Mouse (Mus musculus) left cerebral cortex, adult 2 months (tissue): ENCODE data around the gene D10Wsu102e. TPM values are rescaled to one million over a fixed set of nuclear protein-coding genes. Genes with fewer than 3 reads are reported as not detected.

Source experiments
- DNase-seq, 2 experiments: peaks; one replicate each; pipeline ENCODE4 v3.0.0; 2021 to 2022; ENCODE audit warnings: low spot score in 2 of 2, mixed read lengths in 1 of 2; ENCODE audit errors: extremely low spot score in 1 of 2
- H3K27ac ChIP-seq: fragments of 200-600 bp; 2 replicates; pipeline ENCODE4 v1.8.1; 2022
- H3K4me3 ChIP-seq: fragments of 200-600 bp; 2 replicates; pipeline ENCODE4 v1.8.1; 2022
- CTCF ChIP-seq: fragments of 200-600 bp; IDR thresholded peaks from 2 replicates; pipeline ENCODE4 v1.8.1; 2022; ENCODE audit warnings: antibody characterized with exemption, mild to moderate bottlenecking, moderate library complexity
- intact Hi-C: fragments of 180-260 bp; cut with DNase I; formaldehyde crosslinking; loops from one replicate; pipeline ENCODE4 v1.15.1; 2025
- long read RNA-seq, 2 experiments: library from polyadenylated mRNA; stranded (forward); transcript quantifications; one replicate each; pipeline ENCODE4 v2.0.0; 2021; ENCODE audit warnings: borderline mapping rate in 2 of 2
- total RNA-seq, 2 experiments: library from RNA; stranded (reverse); gene quantifications; 2 replicates each; pipeline ENCODE4 v1.2.3; 2021

Gene D10Wsu102e
- 1 to 10 TPM; 3.9 to 4.5 TPM for total RNA-seq
- long read RNA-seq, experiment 1, full-length matches to known transcripts = 13 of 14 reads
- long read RNA-seq, experiment 1, partial matches to known transcripts = 1 of 14 reads
- long read RNA-seq, experiment 1, other reads (novel, unspliced or antisense) = 0 of 14 reads
- long read RNA-seq, experiment 2, full-length matches to known transcripts = 17 of 17 reads
- long read RNA-seq, experiment 2, partial matches to known transcripts = 0 of 17 reads
- long read RNA-seq, experiment 2, other reads (novel, unspliced or antisense) = 0 of 17 reads

DNA sequence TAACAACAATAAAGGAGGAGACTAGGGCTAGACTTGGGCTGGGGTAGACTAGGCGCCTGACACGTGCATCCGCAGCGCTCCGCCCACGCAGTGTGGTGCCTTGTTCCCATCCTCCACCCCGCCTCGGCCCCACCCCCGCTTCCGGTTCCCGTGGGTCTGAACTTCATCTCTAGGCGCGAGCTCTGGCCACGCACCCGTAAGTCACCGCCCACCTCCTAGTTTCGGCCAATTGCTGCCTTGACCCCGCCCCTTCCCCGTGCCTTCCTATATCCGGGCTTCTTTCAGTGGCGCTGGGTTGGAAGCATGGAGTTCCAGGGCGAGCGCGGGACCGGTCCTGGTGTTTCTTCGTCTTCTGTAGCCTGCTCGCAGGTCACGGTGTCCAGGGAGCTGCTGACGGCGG lies at the start of gene D10Wsu102e:
Gene D10Wsu102e, plus strand, starts transcription at position 266 of the 400 bp plus-strand sequence.
- TF ChIP-seq CTCF = no peak
- Histone ChIP-seq H3K4me3 (peak within 1 kb of the TSS; percentile 80), H3K27ac (peak within 1 kb of the TSS; percentile 79)
- intact Hi-C loops = loop anchor here (1.0 kb wide), 1 partner anchor 183 kb away; the partner anchor contains the start of gene Washc4
- peak; percentile 95 to 96 for DNase-seq

DNA sequence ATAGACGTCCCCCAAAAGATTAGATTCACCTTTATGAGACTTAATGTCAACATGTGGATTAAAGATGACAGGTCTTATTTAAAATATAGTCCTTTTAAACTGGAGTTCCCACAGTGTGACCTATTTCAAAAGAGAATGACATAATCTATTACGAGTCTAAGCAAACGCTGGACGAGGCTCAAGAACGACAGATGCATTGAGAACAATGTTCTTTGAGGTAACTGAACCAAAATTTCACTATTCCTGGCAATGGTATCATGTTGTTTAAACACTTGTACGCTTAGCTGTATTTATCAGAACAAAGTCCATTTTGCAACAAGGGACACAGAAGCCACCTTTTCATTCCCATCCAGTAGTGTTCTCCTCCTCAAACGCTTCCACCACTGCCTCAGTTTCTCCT lies 49.7 kb upstream of the D10Wsu102e start:
- TF ChIP-seq CTCF = no peak
- no peak for DNase-seq
- H3K4me3 ChIP-seq = no peak overlapping the region
- intact Hi-C loops = no loop called here
- no peak overlapping the region for H3K27ac ChIP-seq

DNA sequence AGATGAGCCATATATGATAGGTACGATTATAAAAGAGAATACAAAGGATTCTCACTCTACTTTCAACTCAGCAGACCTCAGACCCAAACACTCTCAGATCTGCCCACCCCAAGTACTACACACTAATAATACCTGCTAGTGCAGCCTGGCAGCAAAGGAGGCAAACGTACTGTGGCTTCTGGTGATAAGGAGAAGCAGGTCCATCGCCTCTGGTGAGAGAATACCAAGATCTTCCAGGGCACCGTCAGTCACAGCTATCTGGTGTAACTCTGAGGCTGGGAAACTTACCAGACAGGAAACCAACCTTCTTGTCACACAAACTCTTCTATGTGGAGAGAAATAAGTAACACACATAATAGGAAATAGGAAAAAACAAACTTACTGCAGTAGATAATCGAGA lies 47.0 kb upstream of the D10Wsu102e start:
- DNase-seq = no peak
- intact Hi-C loops = no loop called here
- Histone ChIP-seq H3K27ac (no peak overlapping the region), H3K4me3 (no peak overlapping the region)
- TF ChIP-seq CTCF = no peak

- intact Hi-C loops = no loop called here
- Histone ChIP-seq H3K4me3 (no peak overlapping the region), H3K27ac (no peak overlapping the region)
- no peak for DNase-seq
- no peak for TF ChIP-seq CTCF
Measured at GRCm38 (mm10) chr10:83320396-83320795, 39.6 kb upstream of the D10Wsu102e start.

- Histone ChIP-seq H3K27ac (no peak overlapping the region), H3K4me3 (no peak overlapping the region)
- TF ChIP-seq CTCF = no peak
- intact Hi-C loops = no loop called here
- DNase-seq = no peak
Measured at GRCm38 (mm10) chr10:83320870-83321269, 39.2 kb upstream of the D10Wsu102e start.

DNA sequence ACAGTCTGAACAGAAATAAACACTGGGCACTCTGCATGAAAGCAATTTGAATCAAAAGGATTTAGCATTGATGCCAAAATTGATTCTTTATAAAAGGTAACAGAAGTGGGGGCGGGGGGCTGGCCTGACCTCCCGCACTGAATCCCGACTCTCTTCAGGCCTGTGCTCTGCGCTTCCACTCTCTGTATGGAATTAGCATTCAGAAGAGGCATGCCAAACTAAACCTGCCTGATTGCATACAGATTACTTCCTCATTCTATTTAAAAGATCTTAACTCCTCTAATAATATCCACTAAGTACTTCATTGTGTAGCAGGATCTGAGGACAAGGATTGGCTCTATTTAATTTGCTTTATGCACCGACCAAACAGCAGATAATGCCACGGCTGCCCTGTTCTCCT lies 38.5 kb upstream of the D10Wsu102e start:
- TF ChIP-seq CTCF = no peak
- Histone ChIP-seq H3K4me3 (no peak overlapping the region), H3K27ac (no peak overlapping the region)
- intact Hi-C loops = no loop called here
- no peak for DNase-seq

DNA sequence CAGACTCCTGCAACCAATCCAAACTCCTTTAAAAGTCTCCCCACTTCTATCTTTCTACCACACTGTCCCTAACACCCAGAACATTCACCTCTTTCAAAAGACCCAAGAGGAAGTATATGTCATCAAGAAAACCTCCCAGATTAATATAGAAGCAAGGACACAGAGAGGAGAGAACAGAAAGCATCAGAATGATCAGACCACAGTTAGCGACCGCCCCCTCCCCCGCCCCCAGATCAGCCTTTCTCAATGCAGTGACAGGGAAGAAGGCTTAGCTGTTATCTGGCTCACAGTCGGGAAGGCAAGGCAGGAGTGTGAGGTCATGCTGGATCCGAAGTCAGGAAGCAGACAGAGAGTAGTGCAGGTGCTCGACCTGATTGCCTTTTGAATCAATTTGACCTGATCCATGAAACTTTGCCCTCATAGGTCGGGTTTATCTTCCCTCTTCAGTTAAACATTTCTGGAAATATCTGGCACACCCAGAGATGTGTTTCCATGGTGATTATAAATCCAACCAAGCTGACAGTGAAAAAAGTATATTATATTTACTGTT lies 37.4 kb upstream of the D10Wsu102e start:
- intact Hi-C loops = no loop called here
- TF ChIP-seq CTCF = no peak
- Histone ChIP-seq H3K4me3 (no peak overlapping the region), H3K27ac (no peak overlapping the region)
- DNase-seq = no peak

- intact Hi-C loops = no loop called here
- DNase-seq = no peak
- Histone ChIP-seq H3K4me3 (no peak overlapping the region), H3K27ac (no peak overlapping the region)
- TF ChIP-seq CTCF = no peak
Measured at GRCm38 (mm10) chr10:83324871-83325270, 35.1 kb upstream of the D10Wsu102e start.

DNA sequence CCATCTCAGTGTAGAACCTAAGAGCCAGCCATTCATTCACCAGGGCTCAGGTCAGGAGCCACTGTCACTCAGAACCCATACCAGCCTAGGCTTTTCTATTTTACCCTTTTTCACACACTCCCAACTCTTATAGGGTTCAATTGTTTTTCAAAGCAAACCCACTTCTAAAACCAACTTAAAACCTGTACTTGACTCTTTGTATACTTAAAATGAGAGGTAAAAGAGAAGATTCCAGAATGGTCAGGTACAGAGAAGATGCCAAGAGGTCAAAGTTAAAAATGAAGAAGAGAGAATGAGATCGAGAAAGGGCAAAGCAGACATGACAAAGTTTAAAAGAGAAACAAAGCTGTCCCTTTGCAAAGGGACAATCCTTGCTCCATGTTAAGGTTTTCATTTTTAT lies 34.1 kb upstream of the D10Wsu102e start:
- intact Hi-C loops = no loop called here
- no peak for DNase-seq
- no peak for TF ChIP-seq CTCF
- no peak overlapping the region for H3K4me3 ChIP-seq
- H3K27ac ChIP-seq = no peak overlapping the region

DNA sequence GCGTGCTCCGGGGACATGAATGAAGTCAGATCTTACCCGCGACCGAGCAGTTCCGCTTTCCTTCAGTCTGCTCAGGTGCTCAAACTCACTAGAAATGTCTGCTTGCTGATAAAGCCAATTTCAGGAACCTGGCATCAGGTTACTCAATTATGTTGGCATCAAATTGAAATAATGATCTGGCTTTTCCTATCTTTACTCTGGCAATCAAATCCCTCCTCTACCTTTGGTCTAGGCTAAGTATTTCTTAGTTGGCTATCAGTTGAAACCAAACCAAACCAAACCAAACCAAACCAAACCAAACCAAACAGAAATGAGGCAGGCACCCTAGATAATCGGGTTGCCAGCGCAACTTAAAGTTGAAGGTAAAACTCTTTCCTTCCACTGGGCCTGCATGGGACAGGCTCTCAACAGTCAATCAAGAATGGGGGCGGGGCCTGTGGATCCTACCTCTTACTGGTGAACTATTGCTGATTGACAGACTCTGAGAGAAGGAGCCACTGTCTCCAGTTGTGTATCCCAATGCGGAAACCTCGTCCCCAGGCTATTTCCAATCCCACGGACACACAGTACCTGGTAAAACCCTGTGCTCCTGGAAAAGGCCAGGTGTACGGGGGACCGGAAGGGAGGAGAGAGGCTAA lies 33.3 kb upstream of the D10Wsu102e start:
- no peak overlapping the region for H3K27ac ChIP-seq
- intact Hi-C loops = no loop called here
- no peak for TF ChIP-seq CTCF
- H3K4me3 ChIP-seq = no peak overlapping the region
- DNase-seq = no peak

- TF ChIP-seq CTCF = no peak
- H3K27ac ChIP-seq = no peak overlapping the region
- intact Hi-C loops = no loop called here
Measured at GRCm38 (mm10) chr10:83328791-83329190, 31.2 kb upstream of the D10Wsu102e start.

GRCm38 (mm10) chr10:83330336-83330735 lies 29.7 kb upstream of the D10Wsu102e start:
- intact Hi-C loops = no loop called here
- DNase-seq = no peak
- Histone ChIP-seq H3K27ac (no peak overlapping the region), H3K4me3 (no peak overlapping the region)
- no peak for TF ChIP-seq CTCF

More at GRCm38 (mm10) chr10:83328791-83329190, 31.2 kb upstream of the D10Wsu102e start:
- DNase-seq = no peak
- no peak overlapping the region for H3K4me3 ChIP-seq
